Mouse (Mus musculus) hindbrain, embryonic 16.5 days (tissue): ENCODE data around the gene Rplp0. TPM values are rescaled to one million over a fixed set of nuclear protein-coding genes. Genes with fewer than 3 reads are reported as not detected.
A peak's percentile ranks its signal among the peaks of the same experiment; 100 is the strongest.
"Not testable (repeated sequence)": the region's sequence is repeated elsewhere in the genome, so short reads cannot be mapped to it uniquely, and the experiment has no call there.

Source experiments
- ATAC-seq: fragments of 200-750 bp; cut with Nextera tagmentation; 2 replicates; pipeline ENCODE4 v1.8.0; 2017; ENCODE audit warnings: moderate TSS enrichment, moderate library complexity
- H3K27ac ChIP-seq: fragments of 300-500 bp; sonication (generic); 2 replicates; pipeline ENCODE4 v1.5.1; 2014; ENCODE audit warnings: low read depth, mild to moderate bottlenecking, control low read depth, low read length, moderate library complexity
- H3K27me3 ChIP-seq: fragments of 300-500 bp; sonication (generic); replicated peaks from 2 replicates; pipeline ENCODE4 v1.6.1; 2014; ENCODE audit warnings: low read length; ENCODE audit not compliant: control insufficient read depth, insufficient read depth
- H3K36me3 ChIP-seq: fragments of 300-500 bp; sonication (generic); 2 replicates; pipeline ENCODE4 v1.6.1; 2014; ENCODE audit warnings: mild to moderate bottlenecking, low read length, moderate library complexity, mixed read lengths; ENCODE audit not compliant: control insufficient read depth, insufficient read depth
- H3K4me1 ChIP-seq: fragments of 300-500 bp; sonication (generic); 2 replicates; pipeline ENCODE4 v1.6.1; 2014; ENCODE audit warnings: low read depth, low read length; ENCODE audit not compliant: control insufficient read depth, insufficient read depth
- H3K4me2 ChIP-seq: fragments of 300-500 bp; sonication (generic); 2 replicates; pipeline ENCODE4 v1.6.1; 2014; ENCODE audit warnings: mild to moderate bottlenecking, low read length, control low read depth, moderate library complexity
- H3K4me3 ChIP-seq: fragments of 300-500 bp; sonication (generic); 2 replicates; pipeline ENCODE4 v1.5.1; 2014; ENCODE audit warnings: mild to moderate bottlenecking, low read length, control low read depth, moderate library complexity
- H3K9ac ChIP-seq: fragments of 300-500 bp; sonication (generic); 2 replicates; pipeline ENCODE4 v1.6.1; 2014; ENCODE audit warnings: low read depth, mild to moderate bottlenecking, control low read depth, low read length, moderate library complexity
- H3K9me3 ChIP-seq: fragments of 300-500 bp; sonication (generic); 2 replicates; pipeline ENCODE4 v1.6.1; 2014; ENCODE audit warnings: mild to moderate bottlenecking, low read length, moderate library complexity; ENCODE audit not compliant: control insufficient read depth
- WGBS: fragments of 180-500 bp; shearing (Covaris S2); extraction: QIAGEN DNeasy Blood & Tissue Kit; methylation state at CpG from one replicate; pipeline ENCODE4 v1.1.7; 2014; 5-methylcytosine and 5-hydroxymethylcytosine counted together
- polyA plus RNA-seq: library from polyadenylated mRNA; unstranded; fragments of >200 nt; fragmentation: Nextera tagmentation; extraction: Ambion mirVana; gene quantifications from 2 replicates; pipeline ENCODE4 v1.2.1, GENCODE M21; 2015

The Rplp0 gene
- polyA plus RNA-seq, 1 experiment from 2014 or later = 834 TPM

DNA sequence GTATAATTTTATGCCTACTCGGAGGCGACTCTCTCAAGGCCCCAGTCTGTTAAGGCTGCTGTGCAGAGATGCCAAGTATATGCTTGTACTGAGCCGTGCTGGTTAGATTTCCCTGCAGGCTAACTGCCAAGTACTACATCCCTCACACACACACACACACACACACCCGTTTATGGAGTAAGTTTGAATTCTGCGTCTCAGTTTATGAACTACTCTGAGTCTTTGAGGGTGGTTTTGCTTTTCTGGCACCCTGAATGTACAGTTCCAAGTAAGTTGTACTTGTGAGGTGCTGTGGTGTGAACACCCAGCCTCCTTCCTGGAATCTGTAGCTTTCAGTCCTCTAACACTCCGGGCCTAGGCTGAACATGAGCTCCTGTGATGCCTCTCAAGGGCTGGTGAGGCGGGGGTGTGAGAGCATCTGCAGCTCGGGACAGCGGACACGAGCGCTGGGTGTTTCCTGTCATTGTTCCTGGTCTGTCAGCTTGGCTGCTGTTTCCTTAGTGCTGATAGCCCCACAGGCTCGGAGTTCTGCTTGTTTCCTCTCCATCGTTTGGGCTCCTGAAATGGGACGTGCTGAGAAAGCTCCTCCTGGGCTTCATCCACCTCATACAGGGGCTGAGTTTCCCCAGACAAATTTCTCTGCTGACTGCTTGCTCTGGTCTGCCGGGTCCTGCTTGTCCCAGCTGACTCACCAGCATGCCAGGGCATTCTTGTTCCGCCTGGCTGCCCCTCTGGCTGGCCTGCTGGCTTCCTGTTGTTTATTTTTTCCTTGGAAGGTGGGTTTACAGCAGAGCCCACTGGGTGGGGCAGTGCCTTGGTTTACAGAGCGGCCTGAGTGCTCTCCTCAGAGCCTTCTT lies 13.6 kb downstream of the Rplp0 start:
- Histone ChIP-seq H3K27ac (peak overlapping the region; percentile 56), H3K27me3 (no peaks in the 10 kb centered on the region), H3K4me1 (no peaks in the 10 kb centered on the region; the same call in none of the 2 replicates), H3K4me3 (no peak overlapping the region), H3K9ac (no peak overlapping the region), H3K36me3 (peaks cover 28% of the 10 kb centered on the region), H3K9me3 (no peaks in the 10 kb centered on the region), H3K4me2 (no peak overlapping the region)
- 61% methylated on average over 17 of the region's 17 CpGs for WGBS
- ATAC-seq = no peak

- ATAC-seq = no peak
- 78% methylated on average over 8 of the region's 8 CpGs for WGBS
- no peaks in the 10 kb centered on the region for H3K27me3 ChIP-seq
- H3K36me3 ChIP-seq = peaks cover 42% of the 10 kb centered on the region
- no peaks in the 10 kb centered on the region for H3K9me3 ChIP-seq
- H3K9ac ChIP-seq = no peak overlapping the region
- H3K4me3 ChIP-seq = no peak overlapping the region
- H3K27ac ChIP-seq = no peak overlapping the region
- H3K4me1 ChIP-seq = no peaks in the 10 kb centered on the region; the same call in 1 of the 2 replicates
- H3K4me2 ChIP-seq = no peak overlapping the region
These were observed 15.7 kb downstream of the Rplp0 start for GRCm38 (mm10) chr5:115574992-115575391.

- not testable (repeated sequence) for H3K9ac ChIP-seq, H3K4me3 ChIP-seq, H3K4me1 ChIP-seq, H3K4me2 ChIP-seq, H3K9me3 ChIP-seq, H3K27ac ChIP-seq, ATAC-seq, H3K27me3 ChIP-seq
- WGBS = 96% methylated on average over 4 of the region's 4 CpGs
- peaks cover 61% of the 10 kb centered on the region for H3K36me3 ChIP-seq
These were observed 18.4 kb downstream of the Rplp0 start for GRCm38 (mm10) chr5:115577686-115578085.

DNA sequence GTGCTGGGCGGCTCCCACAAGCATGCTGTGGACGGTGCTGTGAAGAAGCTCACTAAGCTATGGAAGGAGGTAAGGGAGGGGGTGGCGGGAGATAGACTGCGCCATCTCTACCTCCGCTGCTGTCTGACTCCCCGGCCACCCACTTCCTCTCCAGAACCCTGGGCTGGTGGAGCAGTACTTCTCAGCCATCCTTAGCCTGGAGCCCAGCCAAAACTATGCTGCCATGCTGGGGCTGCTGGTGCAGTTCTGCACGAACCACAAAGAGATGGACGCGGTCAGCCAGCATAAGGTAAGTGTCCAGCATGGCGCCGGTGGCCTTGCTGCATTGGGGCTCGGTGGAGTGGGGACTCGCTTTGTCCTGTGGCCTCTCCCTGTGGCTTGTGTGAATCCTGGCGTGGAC lies 19.7 kb downstream of the Rplp0 start:
- no peak overlapping the region for H3K4me3 ChIP-seq
- peaks cover 73% of the 10 kb centered on the region for H3K36me3 ChIP-seq
- H3K27ac ChIP-seq = no peak overlapping the region
- WGBS = 94% methylated on average over 14 of the region's 14 CpGs
- H3K9ac ChIP-seq = no peak overlapping the region; the same call in 1 of the 2 replicates
- H3K9me3 ChIP-seq = peaks cover 3% of the 10 kb centered on the region; the same call in 1 of the 2 replicates
- ATAC-seq = no peak
- no peaks in the 10 kb centered on the region for H3K4me1 ChIP-seq
- no peak overlapping the region for H3K4me2 ChIP-seq
- H3K27me3 ChIP-seq = no peaks in the 10 kb centered on the region

DNA sequence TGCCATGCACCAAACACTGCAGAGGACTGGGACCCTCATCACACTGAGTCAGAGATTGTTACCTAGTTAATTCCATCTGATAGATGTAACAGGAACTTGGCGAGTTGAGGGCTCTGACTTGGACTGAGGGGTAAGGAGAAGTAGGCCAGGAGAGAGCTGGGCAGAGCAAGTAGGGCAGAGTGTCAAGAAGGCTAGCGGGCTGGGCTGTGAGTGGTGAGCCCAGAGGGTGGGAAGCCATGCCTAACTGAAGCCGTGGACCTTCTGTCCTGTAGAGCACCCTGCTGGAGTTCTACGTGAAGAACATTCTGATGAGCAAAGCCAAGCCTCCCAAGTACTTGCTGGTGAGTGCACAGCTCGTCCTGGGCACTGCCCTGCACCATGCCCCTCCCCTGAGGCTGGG lies 20.1 kb downstream of the Rplp0 start:
- Histone ChIP-seq H3K4me2 (no peak overlapping the region), H3K36me3 (peaks cover 77% of the 10 kb centered on the region), H3K4me3 (no peak overlapping the region), H3K4me1 (no peaks in the 10 kb centered on the region), H3K27me3 (no peaks in the 10 kb centered on the region), H3K9me3 (peaks cover 3% of the 10 kb centered on the region; the same call in 1 of the 2 replicates), H3K9ac (no peak overlapping the region), H3K27ac (no peak overlapping the region)
- no peak for ATAC-seq
- 92% methylated on average over 5 of the region's 5 CpGs for WGBS

GRCm38 (mm10) chr5:115580229-115581001 lies 21.1 kb downstream of the Rplp0 start:
- H3K36me3 ChIP-seq = peaks cover 70% of the 10 kb centered on the region
- ATAC-seq = no peak
- WGBS = 94% methylated on average over 14 of the region's 14 CpGs

DNA sequence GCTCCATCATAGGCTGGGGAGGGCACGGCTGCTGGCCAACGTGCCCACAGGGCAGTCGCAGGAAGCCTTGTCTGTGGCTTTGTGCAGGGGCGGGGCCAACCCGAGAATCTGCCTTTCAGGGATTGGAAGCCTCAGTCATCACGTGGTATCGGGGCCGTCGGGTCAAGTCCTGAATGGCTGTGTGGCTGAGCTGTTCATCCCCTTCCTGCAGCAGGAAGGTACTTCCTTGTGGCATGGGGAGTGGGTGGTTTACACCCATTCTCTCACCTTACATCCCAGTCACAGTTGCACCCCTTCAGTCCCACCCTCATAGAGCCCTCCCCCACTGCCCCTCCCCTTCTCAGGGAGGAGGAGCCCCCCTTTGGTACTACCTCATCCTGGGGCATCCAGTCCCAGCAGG lies 22.4 kb downstream of the Rplp0 start:
- Histone ChIP-seq H3K4me2 (no peak overlapping the region), H3K9ac (no peak overlapping the region), H3K27me3 (no peaks in the 10 kb centered on the region), H3K27ac (no peak overlapping the region), H3K4me1 (no peaks in the 10 kb centered on the region), H3K36me3 (peaks cover 70% of the 10 kb centered on the region), H3K9me3 (peaks cover 3% of the 10 kb centered on the region; the same call in 1 of the 2 replicates), H3K4me3 (no peak overlapping the region)
- ATAC-seq = no peak
- WGBS = 96% methylated on average over 9 of the region's 9 CpGs

More at GRCm38 (mm10) chr5:115580229-115581001, 21.1 kb downstream of the Rplp0 start:
- no peaks in the 10 kb centered on the region for H3K4me1 ChIP-seq
- H3K27me3 ChIP-seq = no peaks in the 10 kb centered on the region
- H3K4me3 ChIP-seq = no peak overlapping the region
- H3K9me3 ChIP-seq = peaks cover 3% of the 10 kb centered on the region; the same call in 1 of the 2 replicates
- H3K9ac ChIP-seq = no peak overlapping the region
- no peak overlapping the region for H3K27ac ChIP-seq
- H3K4me2 ChIP-seq = no peak overlapping the region

DNA sequence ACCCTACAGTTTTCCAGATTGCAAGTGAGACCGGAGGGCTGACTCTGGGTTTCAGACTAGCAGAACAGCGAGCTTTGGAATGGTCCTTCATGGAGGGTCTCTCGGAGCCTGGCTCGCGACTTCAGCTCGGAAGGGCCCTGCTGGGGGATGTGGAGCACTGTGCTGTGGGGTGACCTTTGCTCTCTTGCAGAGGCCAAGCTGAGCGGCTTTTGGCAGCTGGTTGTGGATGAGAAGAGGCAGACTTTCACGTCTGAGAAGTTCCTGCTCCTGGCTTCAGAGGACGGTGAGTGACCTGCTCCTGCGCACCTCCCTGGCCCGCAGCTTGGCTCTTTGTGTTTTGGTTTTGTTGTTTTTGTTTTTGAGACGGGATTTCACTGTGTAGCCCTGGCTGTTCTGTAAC lies 26.3 kb downstream of the Rplp0 start:
- no peaks in the 10 kb centered on the region for H3K27me3 ChIP-seq
- no peaks in the 10 kb centered on the region for H3K4me1 ChIP-seq
- no peak for ATAC-seq
- H3K9me3 ChIP-seq = peaks cover 3% of the 10 kb centered on the region; the same call in 1 of the 2 replicates
- H3K36me3 ChIP-seq = peaks cover 80% of the 10 kb centered on the region
- WGBS = 87% methylated on average over 12 of the region's 12 CpGs
- H3K4me2 ChIP-seq = no peak overlapping the region
- H3K9ac ChIP-seq = no peak overlapping the region
- H3K27ac ChIP-seq = no peak overlapping the region
- H3K4me3 ChIP-seq = no peak overlapping the region

GRCm38 (mm10) chr5:115586166-115586565 lies 26.9 kb downstream of the Rplp0 start:
- peaks cover 77% of the 10 kb centered on the region for H3K36me3 ChIP-seq
- H3K4me2 ChIP-seq = no peak overlapping the region
- WGBS = 68% methylated on average over 15 of the region's 15 CpGs
- no peak for ATAC-seq
- no peaks in the 10 kb centered on the region for H3K27me3 ChIP-seq
- H3K9ac ChIP-seq = no peak overlapping the region
- peaks cover 3% of the 10 kb centered on the region; the same call in 1 of the 2 replicates for H3K9me3 ChIP-seq
- H3K27ac ChIP-seq = no peak overlapping the region
- H3K4me3 ChIP-seq = no peak overlapping the region
- H3K4me1 ChIP-seq = no peaks in the 10 kb centered on the region
